Mouse (Mus musculus) spleen, adult 2 months (tissue): ENCODE measurements around the gene Plscr5.

Experiments used
- CTCF ChIP-seq: fragments of 200-500 bp; IDR thresholded peaks from 2 replicates; pipeline ENCODE4 v1.5.1; 2011; ENCODE audit warnings: mild to moderate bottlenecking, inconsistent platforms; ENCODE audit not compliant: insufficient read depth, insufficient read length, insufficient replicate concordance; ENCODE audit errors: extremely low read depth
- POLR2A ChIP-seq: fragments of 200-500 bp; IDR thresholded peaks from 2 replicates; pipeline ENCODE4 v1.6.1; 2011; ENCODE audit warnings: low read depth, low read length, inconsistent platforms

DNA sequence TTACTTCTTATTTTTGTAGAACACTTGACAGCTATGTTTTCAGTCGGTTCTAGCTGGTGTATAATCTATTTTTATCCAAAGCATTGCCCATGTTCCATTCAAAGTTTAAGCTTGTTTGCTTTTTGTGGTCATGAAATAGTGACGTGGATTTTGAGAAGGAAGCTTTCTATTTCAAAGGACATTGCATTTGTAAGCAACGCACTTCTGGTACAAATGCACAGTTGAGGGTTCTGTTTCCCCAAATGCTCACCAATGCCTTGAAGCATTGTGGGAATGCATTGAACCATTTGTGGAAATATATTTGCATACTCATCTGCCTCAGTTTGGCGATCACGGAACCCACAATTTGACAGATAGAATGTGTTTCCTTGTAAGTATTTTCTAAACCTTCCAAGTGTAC, 60.0 kb downstream of the Plscr5 start:
- TF ChIP-seq POLR2A (no peak), CTCF (no peak)
